Mouse (Mus musculus): ENCODE data around the gene Agap1. TPM values are rescaled to one million over a fixed set of nuclear protein-coding genes. Genes with fewer than 3 reads are reported as not detected.

The Agap1 gene
- total and polyA plus RNA-seq, 3 experiments = 0.01 TPM; not detected in 2

DNA sequence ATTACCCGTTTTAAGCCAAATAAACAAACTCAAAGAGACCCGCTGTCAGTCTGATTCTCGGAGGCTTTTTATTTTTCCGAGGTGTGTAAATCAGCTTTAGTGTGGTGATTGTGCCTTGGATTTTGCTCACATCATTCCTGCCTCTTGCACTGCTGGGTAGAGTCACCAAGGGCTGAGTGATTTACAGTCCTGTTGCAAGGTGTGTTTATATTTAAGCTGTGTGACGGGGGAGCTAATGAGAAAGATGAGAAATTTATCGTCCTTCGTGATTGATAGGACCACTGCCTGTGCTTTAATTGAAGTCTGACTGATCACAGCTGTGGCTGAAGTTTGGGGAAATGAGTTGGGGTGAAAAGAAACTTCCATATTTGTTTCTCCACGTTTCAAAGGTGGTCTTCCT is 192.9 kb downstream of the Agap1 start:
- DNase-seq (ENCODE audit: low read depth, low spot score) = no peak
- H3K79me2 ChIP-seq (ENCODE audit: control insufficient read depth, insufficient read depth, low read length, poor library complexity) = no peaks in the 10 kb centered on the region
- no peaks in the 10 kb centered on the region for H3K27me3 ChIP-seq (ENCODE audit: control insufficient read depth in 1 of 2, insufficient read depth in 2 of 2, low read length in 2 of 2)
- H3K9me3 ChIP-seq (replicated peaks; ENCODE audit: insufficient read depth, low read length) = no peaks in the 10 kb centered on the region
- no peaks in the 10 kb centered on the region for H3K36me3 ChIP-seq (ENCODE audit: control insufficient read depth in 1 of 2, insufficient read depth in 2 of 2, low read length in 2 of 2)
- no peak for TF ChIP-seq TAL1 (IDR thresholded peaks at IDR 0.05; ENCODE audit: low read length)
- TF ChIP-seq TCF12 (IDR thresholded peaks at IDR 0.05; ENCODE audit: low read depth, low read length) = no peak
- no peak for TF ChIP-seq ZMIZ1 (IDR thresholded peaks at IDR 0.05; ENCODE audit: low read depth, low read length)
- no peak for TF ChIP-seq MAFK (IDR thresholded peaks at IDR 0.05; ENCODE audit: borderline replicate concordance, low read depth, low read length)
- TF ChIP-seq ZKSCAN1 (IDR thresholded peaks at IDR 0.05; ENCODE audit: low read depth, low read length) = no peak
- no peak for TF ChIP-seq RAD21 (IDR thresholded peaks at IDR 0.05; ENCODE audit: low read depth, low read length)
- no peak for TF ChIP-seq RCOR1 (IDR thresholded peaks at IDR 0.05; ENCODE audit: low read depth, low read length)
- TF ChIP-seq E2F4 (IDR thresholded peaks at IDR 0.05; ENCODE audit: borderline replicate concordance, low read depth, low read length) = no peak
- TF ChIP-seq USF1 (IDR thresholded peaks at IDR 0.05; ENCODE audit: low read depth, low read length) = no peak
- TF ChIP-seq MXI1 (IDR thresholded peaks at IDR 0.05; ENCODE audit: low read depth, low read length) = no peak
- no peak for TF ChIP-seq NELFE (IDR thresholded peaks at IDR 0.05; ENCODE audit: low read depth, low read length)
- no peak for TF ChIP-seq ETS1 (IDR thresholded peaks at IDR 0.05; ENCODE audit: low read depth, low read length)
- TF ChIP-seq MAZ (IDR thresholded peaks at IDR 0.05; ENCODE audit: low read depth, low read length) = no peak
- TF ChIP-seq TBP (IDR thresholded peaks at IDR 0.05; ENCODE audit: low read depth, low read length) = no peak
- TF ChIP-seq CHD1 (IDR thresholded peaks at IDR 0.05; ENCODE audit: low read depth, low read length) = no peak
- H3K4me1 ChIP-seq (ENCODE audit: control insufficient read depth in 1 of 2, insufficient read depth in 2 of 2, low read length in 2 of 2) = no peaks in the 10 kb centered on the region
- no peak overlapping the region for H3K4me3 ChIP-seq (ENCODE audit: control insufficient read depth in 1 of 2, insufficient read depth in 1 of 2, low read depth in 2 of 2, low read length in 2 of 2)
- no peak overlapping the region for H3K27ac ChIP-seq (ENCODE audit: control insufficient read depth, low read depth, low read length)
- H3K9ac ChIP-seq (ENCODE audit: control insufficient read depth, low read depth, low read length, poor library complexity, severe bottlenecking) = no peak overlapping the region

DNA sequence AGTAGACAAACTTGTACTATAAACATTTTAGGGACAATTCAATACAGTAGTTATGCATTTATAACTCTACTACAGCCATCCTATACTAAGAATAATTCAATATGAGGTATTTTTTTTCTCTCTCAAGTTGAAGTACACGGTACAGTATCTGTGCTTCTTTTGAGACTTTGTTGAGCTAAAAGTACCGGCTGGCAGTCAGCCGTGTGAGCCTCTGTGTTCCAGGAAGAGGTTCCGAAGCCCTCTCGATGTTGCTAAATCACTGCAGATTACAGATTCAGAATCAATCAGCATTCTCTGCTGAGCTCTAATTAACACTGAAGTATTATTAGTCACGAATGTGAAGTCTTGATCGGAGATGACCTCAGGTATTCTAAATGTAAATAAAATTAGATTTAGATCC is 196.0 kb downstream of the Agap1 start:
- Histone ChIP-seq H3K27ac (ENCODE audit: control insufficient read depth, low read depth, low read length) (no peak overlapping the region), H3K27me3 (ENCODE audit: control insufficient read depth in 1 of 2, insufficient read depth in 2 of 2, low read length in 2 of 2) (no peaks in the 10 kb centered on the region), H3K79me2 (ENCODE audit: control insufficient read depth, insufficient read depth, low read length, poor library complexity) (no peaks in the 10 kb centered on the region), H3K9ac (ENCODE audit: control insufficient read depth, low read depth, low read length, poor library complexity, severe bottlenecking) (no peak overlapping the region), H3K4me3 (ENCODE audit: control insufficient read depth in 1 of 2, insufficient read depth in 1 of 2, low read depth in 2 of 2, low read length in 2 of 2) (no peak overlapping the region), H3K4me1 (ENCODE audit: control insufficient read depth in 1 of 2, insufficient read depth in 2 of 2, low read length in 2 of 2) (no peaks in the 10 kb centered on the region), H3K36me3 (ENCODE audit: control insufficient read depth in 1 of 2, insufficient read depth in 2 of 2, low read length in 2 of 2) (no peaks in the 10 kb centered on the region), H3K9me3 (replicated peaks; ENCODE audit: insufficient read depth, low read length) (no peaks in the 10 kb centered on the region)
- no peak for DNase-seq (ENCODE audit: low read depth, low spot score)
- no peak for TF ChIP-seq E2F4 (IDR thresholded peaks at IDR 0.05; ENCODE audit: borderline replicate concordance, low read depth, low read length)

DNA sequence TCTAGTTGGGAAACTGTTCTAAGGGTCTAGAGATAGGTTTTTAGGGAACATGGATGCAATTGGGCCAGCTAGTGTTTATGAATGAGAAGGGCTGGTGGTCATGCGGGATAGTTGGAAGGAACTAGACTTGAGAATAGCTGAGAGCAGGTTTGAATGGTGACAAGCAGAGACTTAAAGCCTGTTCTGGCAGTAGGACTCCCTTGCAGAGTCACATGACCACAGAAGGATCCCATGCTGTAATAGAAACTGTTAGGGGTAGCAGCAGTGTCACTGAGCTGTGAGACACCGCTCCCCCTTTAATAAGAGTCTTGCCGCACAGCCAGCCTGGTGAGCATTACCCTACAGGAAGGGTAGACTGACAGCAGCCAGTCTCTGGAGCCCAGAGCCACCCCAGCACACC is 201.6 kb downstream of the Agap1 start:
- Histone ChIP-seq H3K4me1 (ENCODE audit: control insufficient read depth in 1 of 2, insufficient read depth in 2 of 2, low read length in 2 of 2) (no peaks in the 10 kb centered on the region), H3K36me3 (ENCODE audit: control insufficient read depth in 1 of 2, insufficient read depth in 2 of 2, low read length in 2 of 2) (no peaks in the 10 kb centered on the region), H3K9me3 (replicated peaks; ENCODE audit: insufficient read depth, low read length) (no peaks in the 10 kb centered on the region), H3K27me3 (ENCODE audit: control insufficient read depth in 1 of 2, insufficient read depth in 2 of 2, low read length in 2 of 2) (no peaks in the 10 kb centered on the region), H3K27ac (ENCODE audit: control insufficient read depth, low read depth, low read length) (no peak overlapping the region), H3K9ac (ENCODE audit: control insufficient read depth, low read depth, low read length, poor library complexity, severe bottlenecking) (no peak overlapping the region), H3K79me2 (ENCODE audit: control insufficient read depth, insufficient read depth, low read length, poor library complexity) (no peaks in the 10 kb centered on the region), H3K4me3 (ENCODE audit: control insufficient read depth in 1 of 2, insufficient read depth in 1 of 2, low read depth in 2 of 2, low read length in 2 of 2) (no peak overlapping the region)
- no peak for TF ChIP-seq HCFC1 (IDR thresholded peaks at IDR 0.05; ENCODE audit: low read depth, low read length)
- TF ChIP-seq UBTF (IDR thresholded peaks at IDR 0.05; ENCODE audit: borderline replicate concordance, insufficient read depth, low read depth, low read length) = no peak
- TF ChIP-seq USF1 (IDR thresholded peaks at IDR 0.05; ENCODE audit: low read depth, low read length) = no peak
- no peak for TF ChIP-seq POLR2AphosphoS2 (IDR thresholded peaks at IDR 0.05; ENCODE audit: low read length)
- no peak for TF ChIP-seq MAFK (IDR thresholded peaks at IDR 0.05; ENCODE audit: borderline replicate concordance, low read depth, low read length)
- no peak for TF ChIP-seq NELFE (IDR thresholded peaks at IDR 0.05; ENCODE audit: low read depth, low read length)
- no peak for TF ChIP-seq ZNF384 (IDR thresholded peaks at IDR 0.05; ENCODE audit: low read depth, low read length)
- no peak for TF ChIP-seq ZC3H11A (IDR thresholded peaks at IDR 0.05; ENCODE audit: low read depth, low read length)
- no peak for DNase-seq (ENCODE audit: low read depth, low spot score)

Measured in MEL (cell line).